Mouse (Mus musculus) adrenal gland, adult 8-10 months (tissue): ENCODE measurements around the gene Mlxipl. TPM values are rescaled to one million over a fixed set of nuclear protein-coding genes. Genes with fewer than 3 reads are reported as not detected.

Experiments
- DNase-seq: peaks from one replicate; pipeline ENCODE4 v3.0.0; 2022
- total RNA-seq, 4 experiments: library from RNA; stranded (reverse); gene quantifications; 2 replicates each; pipeline ENCODE4 v1.2.4; 2022

Gene Mlxipl
- total RNA-seq, 4 experiments from 2014 or later: 33.6 to 42.9 (median 37.8) TPM

DNA sequence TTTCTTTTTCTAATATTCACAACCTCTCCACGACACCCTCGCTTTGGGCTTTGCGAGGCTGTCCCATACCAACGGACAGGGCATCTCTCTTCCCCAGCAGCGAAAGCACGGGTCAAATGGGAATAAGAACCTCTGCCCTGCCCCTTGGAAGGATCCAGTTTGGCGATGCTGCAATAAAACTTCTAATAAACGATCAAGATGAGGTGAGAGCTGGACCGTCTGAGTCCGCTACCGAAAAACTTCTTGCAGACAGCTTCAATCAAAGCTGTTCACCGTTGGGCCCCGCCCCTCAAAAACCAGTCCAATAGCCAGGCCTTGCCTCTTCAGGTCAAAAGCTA is 59.0 kb downstream of the Mlxipl start:
- no peak for DNase-seq

DNA sequence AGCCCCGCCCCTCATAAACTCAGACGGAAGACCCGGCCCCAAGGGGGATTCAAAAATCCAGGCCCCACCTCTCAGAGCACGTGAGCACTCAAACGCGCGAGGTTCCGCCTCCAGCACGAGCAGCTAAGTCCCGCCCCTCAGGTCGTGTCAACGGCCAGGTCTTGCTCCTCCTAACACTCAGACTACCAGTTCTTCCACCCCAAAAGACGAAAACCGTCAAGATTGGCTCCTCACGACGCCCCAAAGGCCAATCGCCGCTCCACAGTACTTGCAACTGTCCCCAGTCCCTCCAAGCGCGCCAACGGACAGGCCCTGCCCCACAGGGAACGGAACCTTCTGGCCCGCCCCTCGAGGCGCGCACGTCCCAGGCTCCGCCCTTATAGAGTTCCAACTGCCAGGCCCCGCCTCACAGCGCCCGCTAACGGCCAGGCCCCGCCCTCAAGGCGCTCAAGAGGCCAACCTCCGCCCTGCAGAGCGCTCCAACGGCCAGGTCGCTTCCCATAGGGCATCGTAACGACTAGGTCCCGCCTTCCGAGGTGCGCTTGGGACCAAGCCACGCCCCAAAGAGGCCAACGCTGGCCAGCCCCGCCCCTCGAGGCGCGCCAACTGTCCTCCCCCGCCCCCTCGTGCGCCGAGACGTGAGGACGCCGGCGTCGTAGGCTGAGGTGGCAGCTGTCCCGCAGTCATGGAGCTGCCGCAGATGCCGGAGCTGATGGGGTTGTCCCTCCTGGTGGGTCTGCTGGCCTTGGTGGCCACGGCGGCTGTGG is 59.5 kb downstream of the Mlxipl start, which contains the start of gene Tbl2:
Gene Tbl2 (plus strand): TSS at position 605 of the 767 bp plus-strand sequence.
- DNase-seq: peak; percentile 99

DNA sequence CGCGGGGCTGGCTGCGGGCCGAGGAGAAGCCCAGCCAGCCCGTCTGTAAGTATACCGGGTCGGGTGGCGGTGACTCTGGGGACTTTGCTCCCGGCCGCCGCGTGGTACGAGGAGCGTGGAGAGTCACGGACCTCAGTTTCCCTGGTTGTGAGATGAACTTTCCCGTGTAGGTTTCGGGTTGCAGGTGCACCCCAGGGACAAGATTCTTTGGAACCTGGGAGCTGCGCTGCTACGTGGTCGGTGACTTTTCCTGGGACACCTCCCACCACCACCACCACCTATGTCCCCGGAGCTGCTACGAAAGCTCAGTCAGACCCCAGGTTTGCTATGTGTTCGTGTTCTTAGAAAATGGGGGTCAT is 60.1 kb downstream of the Mlxipl start:
- DNase-seq: no peak

DNA sequence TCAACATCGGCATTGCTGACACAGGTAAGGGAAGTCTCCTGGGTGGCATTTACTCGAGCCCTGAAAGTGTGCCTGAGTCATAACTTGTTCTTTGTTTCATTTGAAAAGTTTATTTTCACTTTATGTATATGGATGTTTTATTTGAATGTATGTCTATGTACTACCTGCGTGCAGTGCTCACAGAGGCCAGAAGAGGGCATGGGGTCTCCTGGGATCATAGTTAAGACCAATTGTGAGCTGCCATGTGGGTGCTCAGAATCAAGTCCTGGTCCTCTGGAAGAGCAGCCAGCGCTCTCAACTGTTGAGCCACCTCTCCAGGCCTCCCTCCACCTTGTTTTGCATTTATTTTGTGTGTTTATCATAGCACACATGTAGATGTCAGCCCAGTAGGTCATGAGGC is 66.8 kb downstream of the Mlxipl start:
- no peak for DNase-seq

GRCm38 (mm10) chr5:135161221-135161620 is 71.5 kb downstream of the Mlxipl start:
- peak; percentile 50 for DNase-seq

DNA sequence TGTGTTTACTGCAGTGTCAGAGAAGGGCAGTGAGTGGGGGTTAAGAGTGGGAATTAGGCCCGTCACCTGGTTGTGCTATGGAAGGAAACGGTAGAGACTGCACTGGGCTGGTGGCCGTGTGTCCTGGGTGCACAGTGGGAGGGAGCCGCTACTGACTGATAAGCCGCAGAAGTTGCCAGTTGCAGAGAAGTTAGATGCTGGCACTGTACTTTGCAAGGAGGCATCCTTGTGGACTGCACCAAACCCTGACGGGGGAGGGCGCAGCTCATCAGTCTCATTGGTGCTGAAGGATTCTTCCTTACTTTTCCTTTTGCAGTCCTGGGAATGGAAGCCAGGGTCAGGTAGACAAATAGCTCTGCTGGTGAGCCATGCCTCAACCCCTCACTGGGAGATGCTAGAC is 72.0 kb downstream of the Mlxipl start:
- DNase-seq: no peak

DNA sequence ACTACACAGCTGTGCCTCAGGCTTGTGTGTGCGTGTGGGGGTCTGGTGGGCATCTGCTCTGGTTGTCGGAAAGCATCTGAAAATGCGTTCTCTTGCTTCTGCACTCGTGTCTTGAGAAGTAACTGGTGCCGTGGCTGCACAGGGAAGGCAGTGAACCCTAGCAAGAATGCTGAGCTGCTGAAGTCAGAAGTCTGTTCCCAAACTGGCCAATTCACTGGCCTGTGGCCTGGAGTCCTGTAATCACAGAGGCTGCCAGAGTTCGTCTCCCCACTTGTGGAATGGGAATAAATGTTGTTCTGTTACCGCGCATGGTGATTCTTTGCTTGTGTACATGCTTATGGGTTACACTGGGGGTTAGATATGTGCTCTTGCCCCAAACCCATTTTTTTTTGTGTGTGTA is 72.7 kb downstream of the Mlxipl start:
- DNase-seq: no peak

GRCm38 (mm10) chr5:135162821-135163220 is 73.1 kb downstream of the Mlxipl start:
- no peak for DNase-seq

DNA sequence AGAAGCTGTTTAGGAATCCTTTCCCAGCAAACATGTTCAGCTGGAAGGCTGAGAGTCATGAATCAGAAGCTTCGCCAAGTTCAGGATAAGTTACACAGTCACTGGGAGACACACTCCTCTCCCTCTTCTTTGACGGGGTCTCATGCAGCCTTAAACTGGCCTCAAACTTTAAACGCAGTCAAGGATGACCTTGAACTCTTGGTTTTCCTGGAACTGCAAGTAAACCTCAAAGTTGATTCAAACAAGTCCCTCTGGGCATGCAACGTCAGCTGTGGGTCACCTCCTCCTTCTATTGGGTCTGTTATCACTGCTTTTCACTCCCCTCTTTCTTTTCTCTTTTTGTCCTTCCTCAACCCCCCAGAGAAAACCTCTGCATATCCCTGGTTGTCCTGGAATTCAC is 77.2 kb downstream of the Mlxipl start:
- no peak for DNase-seq

DNA sequence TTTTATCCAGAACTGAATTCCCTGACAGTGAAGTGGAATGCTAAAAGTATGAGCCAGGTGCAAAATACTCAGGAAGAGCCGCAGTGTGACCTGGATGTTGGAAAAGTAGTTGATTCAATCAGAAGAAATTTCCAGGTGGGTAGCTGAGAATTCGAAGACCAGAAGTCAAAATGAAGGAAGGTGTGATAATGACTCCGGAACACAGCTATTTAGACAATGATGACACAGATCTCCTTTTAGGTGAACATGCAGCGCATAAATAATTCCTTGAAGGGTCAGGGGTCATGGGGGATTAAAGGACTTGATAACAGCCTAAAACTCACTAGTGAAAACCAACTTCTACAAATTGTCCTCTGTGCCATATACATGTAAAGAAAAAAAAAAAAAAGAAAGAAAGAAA is 77.8 kb downstream of the Mlxipl start:
- no peak for DNase-seq

- peak; percentile 98 for DNase-seq
These were observed 78.7 kb downstream of the Mlxipl start, which contains the start of gene Bcl7b for GRCm38 (mm10) chr5:135168063-135169062. Gene Bcl7b (plus strand): TSS chr5:135168283.

DNA sequence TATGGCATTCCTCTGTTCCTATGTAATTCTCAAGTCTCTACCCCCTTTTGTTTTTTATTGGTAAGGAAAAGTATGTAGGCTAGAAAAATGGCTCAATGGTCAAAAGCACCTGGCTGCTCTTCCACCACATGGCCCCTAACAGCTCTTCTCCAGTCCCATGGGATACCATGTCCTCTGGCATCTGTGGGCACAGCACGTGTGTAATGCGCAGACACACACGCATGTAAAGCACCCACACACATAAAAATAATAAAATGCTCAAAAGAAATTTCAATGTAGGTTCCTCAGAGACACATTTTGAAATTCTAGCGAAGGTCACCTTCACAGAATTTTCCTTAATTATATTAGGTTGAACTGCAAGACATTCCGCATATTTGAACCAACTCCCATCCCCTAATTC is 79.8 kb downstream of the Mlxipl start:
- no peak for DNase-seq

GRCm38 (mm10) chr5:135171688-135172220 is 82.1 kb downstream of the Mlxipl start:
- no peak for DNase-seq

- no peak for DNase-seq
These were observed 83.3 kb downstream of the Mlxipl start for GRCm38 (mm10) chr5:135172986-135173385.

- DNase-seq: no peak
These were observed 85.4 kb downstream of the Mlxipl start for GRCm38 (mm10) chr5:135175086-135175485.

- no peak for DNase-seq
These were observed 88.8 kb downstream of the Mlxipl start for GRCm38 (mm10) chr5:135178523-135178922.

DNA sequence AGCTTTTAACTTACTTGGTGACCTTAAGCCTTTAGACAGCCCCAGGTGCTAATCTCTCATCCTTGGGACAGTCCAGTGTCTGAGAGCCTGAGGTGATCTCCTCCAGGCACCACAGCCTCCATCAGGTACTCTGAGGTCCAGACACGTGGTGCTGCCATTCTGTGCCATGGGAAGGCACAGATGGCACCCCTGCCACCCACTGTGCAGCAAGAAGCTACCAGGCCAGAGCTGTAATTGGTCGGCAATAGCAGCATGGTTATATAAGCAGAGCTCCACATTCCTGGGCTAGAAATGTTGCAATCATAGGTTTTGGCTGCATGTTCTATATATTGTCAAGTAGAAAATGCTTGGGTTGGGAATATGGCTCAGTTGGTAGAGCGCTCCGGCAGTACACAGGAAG is 89.3 kb downstream of the Mlxipl start:
- DNase-seq: no peak

DNA sequence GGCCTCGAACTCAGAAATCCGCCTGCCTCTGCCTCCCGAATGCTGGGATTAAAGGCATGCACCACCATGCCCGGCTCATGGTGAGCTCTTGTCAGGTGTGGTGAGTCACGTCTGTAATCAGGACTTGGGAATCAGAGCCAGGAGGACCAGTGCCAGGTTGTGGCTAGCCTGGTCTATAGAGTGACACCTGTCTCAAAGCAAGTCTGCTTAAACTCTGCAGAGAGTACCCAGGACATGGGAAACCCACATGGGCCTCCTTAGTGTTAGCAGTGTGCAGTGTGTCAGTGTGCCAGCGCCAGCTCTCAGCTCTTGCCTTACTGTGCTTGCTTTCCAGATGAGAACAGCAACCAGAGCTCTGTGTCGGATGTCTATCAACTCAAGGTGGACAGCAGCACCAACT is 89.9 kb downstream of the Mlxipl start:
- DNase-seq: no peak

GRCm38 (mm10) chr5:135180796-135181195 is 91.1 kb downstream of the Mlxipl start:
- DNase-seq: no peak

DNA sequence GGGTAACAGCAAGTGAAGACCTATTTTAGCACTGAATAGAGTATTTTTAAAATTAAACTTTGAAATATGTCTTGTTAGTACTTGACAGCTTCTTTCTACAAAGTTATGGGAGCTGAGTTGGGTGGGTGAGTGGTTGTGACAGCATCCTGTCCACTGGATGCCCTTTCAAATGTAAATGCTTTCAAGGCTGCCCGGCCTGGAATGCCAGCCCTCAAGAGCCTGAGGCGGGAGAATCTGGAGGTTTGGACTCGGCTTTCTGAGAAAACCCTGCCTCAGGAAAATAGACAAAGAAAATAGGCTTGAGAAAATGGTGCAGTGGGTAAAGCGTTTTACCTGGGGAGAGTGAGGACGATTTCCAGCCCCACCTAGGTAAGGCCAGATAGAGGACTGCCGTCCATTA is 92.1 kb downstream of the Mlxipl start:
- no peak for DNase-seq

DNA sequence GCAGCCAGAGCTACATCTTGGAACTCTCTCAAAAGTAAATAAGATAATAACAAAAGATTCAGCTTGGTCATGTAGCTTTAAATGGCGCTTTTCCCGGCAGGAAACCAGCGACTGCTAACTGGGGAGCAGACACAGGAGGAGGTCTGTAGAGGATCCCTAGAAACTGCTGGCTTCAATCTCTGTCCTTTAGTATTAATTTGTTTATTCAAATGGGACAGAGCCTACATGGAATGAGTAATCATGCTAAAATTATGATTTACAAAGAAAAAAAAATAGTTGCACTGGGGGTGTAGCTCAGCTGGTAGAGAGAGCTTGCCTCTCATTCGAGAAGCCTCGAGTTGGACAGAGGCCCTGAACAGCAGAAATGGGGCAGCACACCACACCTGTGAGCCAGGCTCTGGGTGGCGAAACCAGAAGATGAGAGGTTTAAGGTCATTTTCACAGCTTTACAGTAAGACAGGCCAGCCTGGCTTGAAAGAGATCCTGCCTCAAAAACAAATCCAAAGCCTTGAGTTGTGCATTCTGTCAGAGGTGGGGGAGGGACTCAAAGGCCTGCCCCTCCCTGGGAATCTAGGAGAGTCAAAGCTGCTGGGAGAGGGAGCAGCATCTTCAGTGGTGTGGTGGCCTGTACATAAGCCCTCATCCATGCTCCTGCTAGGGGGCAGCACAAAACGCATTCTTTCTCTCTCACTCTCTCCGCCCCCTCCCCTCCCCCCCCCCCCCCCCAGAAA is 93.6 kb downstream of the Mlxipl start:
- DNase-seq: no peak

DNA sequence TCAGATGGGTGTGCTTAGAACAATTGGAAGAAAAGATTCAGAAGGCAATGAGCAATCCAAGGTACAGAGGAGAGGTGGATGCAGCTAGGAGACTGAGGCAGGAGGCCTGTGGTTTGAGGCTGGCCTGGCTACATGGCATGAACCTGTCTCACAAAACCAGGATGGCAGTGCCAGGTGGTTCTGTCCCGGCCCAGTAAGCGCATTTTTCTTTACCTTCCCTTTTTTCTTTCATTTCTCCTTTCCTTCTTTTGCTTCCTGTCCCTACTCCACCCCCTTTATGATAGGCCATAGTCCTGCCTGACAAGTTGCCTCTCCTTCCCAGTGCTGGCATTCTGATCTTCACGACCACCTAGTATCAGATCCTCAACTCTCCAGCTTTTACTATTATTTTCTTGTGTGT is 95.3 kb downstream of the Mlxipl start:
- no peak for DNase-seq

GRCm38 (mm10) chr5:135185596-135185995 is 95.9 kb downstream of the Mlxipl start:
- DNase-seq: no peak
